Mouse (Mus musculus): Measurements from ENCODE around the gene Zbtb22. TPM values are rescaled to one million over a fixed set of nuclear protein-coding genes. Genes with fewer than 3 reads are reported as not detected.
A peak's percentile ranks its signal among the peaks of the same experiment; 100 is the strongest.
"Not testable (repeated sequence)": the region's sequence is repeated elsewhere in the genome, so short reads cannot be mapped to it uniquely, and the experiment has no call there.

Gene Zbtb22
- polyA plus RNA-seq, 1 experiment from 2014 or later: 16.8 TPM

DNA sequence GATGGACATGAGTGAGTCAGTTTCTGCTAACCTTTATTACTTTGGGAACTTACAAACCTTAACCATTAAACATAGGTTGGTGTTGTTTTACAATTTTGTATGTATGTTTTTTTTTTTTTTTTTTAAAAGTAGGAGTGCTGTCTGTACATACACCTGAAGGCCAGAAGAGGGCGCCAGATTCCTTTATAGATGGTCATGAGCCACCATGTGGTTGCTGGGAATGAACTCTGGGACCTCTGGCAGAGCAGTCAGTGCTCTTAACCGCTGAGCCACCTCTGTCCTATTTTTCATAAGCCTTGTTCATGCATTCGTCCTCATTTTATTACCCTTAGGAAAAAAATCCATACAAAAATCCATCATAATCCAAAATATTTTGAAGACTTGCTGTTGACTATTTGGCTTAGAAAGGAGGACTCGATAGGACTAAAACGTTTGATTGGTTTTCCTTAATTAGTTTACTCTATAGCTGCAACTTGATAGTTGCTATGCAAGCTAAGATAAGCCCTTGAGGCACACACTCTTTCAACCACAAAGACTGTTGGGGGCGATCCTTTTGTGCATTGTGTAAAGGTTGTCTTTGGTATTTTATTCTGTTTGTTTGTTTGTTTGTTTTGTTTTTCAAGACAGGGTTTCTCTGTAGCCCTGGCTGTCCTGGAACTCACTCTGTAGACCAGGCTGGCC lies 18.4 kb upstream of the Zbtb22 start:
- no peak for ATAC-seq (ENCODE audit: low FRiP score)

DNA sequence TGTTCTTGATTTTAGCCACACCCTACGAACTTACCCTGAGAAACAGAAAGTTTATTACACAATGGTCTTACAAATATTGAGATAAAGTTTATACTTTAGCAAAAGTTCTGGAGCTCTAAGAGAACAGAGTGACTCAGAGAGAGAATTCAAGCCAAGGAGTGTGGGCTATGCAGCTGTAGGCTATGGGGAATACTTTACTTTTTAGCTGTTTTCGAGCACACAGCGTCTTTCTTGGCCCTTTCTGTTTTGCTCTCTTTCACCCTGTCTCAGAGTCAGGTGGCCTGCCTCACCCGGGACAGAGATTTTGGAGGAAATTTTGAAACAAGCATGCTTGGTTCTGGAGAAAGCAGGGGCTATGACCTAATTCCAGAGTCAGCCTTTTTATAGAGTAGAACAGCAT lies 17.5 kb upstream of the Zbtb22 start:
- not testable (repeated sequence) for H3K27ac ChIP-seq; ATAC-seq (ENCODE audit: low FRiP score); H3K4me1 ChIP-seq (replicated peaks); H3K9me3 ChIP-seq; H3K4me2 ChIP-seq; H3K9ac ChIP-seq; H3K36me3 ChIP-seq; H3K4me3 ChIP-seq; H3K27me3 ChIP-seq
- 86% methylated on average over 4 of the region's 4 CpGs for WGBS

More for the DNA sequence above, 18.4 kb upstream of the Zbtb22 start:
- no peak overlapping the region for H3K4me2 ChIP-seq
- no peaks in the 10 kb centered on the region for H3K9me3 ChIP-seq
- H3K27ac ChIP-seq: no peak overlapping the region
- no peaks in the 10 kb centered on the region for H3K36me3 ChIP-seq
- 47% methylated on average over 6 of the region's 6 CpGs for WGBS
- H3K27me3 ChIP-seq: 0 out of 2 replicates have a peak, but pooled peaks cover 2% of the 10 kb centered on the region
- H3K4me3 ChIP-seq: no peak overlapping the region
- H3K9ac ChIP-seq: no peak overlapping the region
- H3K4me1 ChIP-seq (replicated peaks): no peaks in the 10 kb centered on the region

- H3K4me2 ChIP-seq: no peak overlapping the region
- H3K9ac ChIP-seq: no peak overlapping the region
- H3K4me3 ChIP-seq: no peak overlapping the region
- no peak for ATAC-seq (ENCODE audit: low FRiP score)
- no peaks in the 10 kb centered on the region for H3K36me3 ChIP-seq
- H3K27me3 ChIP-seq: 0 out of 2 replicates have a peak, but pooled peaks cover 2% of the 10 kb centered on the region
- no peaks in the 10 kb centered on the region for H3K4me1 ChIP-seq (replicated peaks)
- H3K9me3 ChIP-seq: no peaks in the 10 kb centered on the region
- no peak overlapping the region for H3K27ac ChIP-seq
- WGBS: 85% methylated on average over 4 of the region's 4 CpGs
Measured at GRCm38 (mm10) chr17:33899642-33900041, 16.1 kb upstream of the Zbtb22 start.

- H3K27me3 ChIP-seq: no peaks in the 10 kb centered on the region
- no peak for ATAC-seq (ENCODE audit: low FRiP score)
- no peaks in the 10 kb centered on the region for H3K4me1 ChIP-seq (replicated peaks)
- WGBS: 73% methylated on average over 7 of the region's 7 CpGs
- no peaks in the 10 kb centered on the region for H3K9me3 ChIP-seq
- H3K9ac ChIP-seq: no peak overlapping the region
- no peak overlapping the region for H3K4me2 ChIP-seq
- no peak overlapping the region for H3K4me3 ChIP-seq
- H3K27ac ChIP-seq: no peak overlapping the region
- H3K36me3 ChIP-seq: no peaks in the 10 kb centered on the region
Measured at GRCm38 (mm10) chr17:33900281-33900988, 15.3 kb upstream of the Zbtb22 start.

DNA sequence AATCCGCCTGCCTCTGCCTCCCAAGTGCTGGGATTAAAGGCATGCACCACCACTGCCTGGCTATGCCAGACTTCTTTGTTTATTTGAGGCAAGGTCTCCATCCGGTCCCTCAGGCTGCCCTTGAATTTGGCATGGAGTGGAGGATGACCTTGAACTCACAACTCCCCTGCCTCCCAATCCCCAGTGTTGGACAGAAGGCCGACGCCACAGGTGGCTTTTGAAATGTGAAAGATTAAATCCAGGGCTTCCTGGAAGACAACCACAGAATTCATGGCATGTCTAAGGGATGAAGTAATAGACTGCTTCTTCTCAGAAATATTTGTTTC lies 14.8 kb upstream of the Zbtb22 start:
- 82% methylated on average over 4 of the region's 4 CpGs for WGBS

GRCm38 (mm10) chr17:33901653-33902052 lies 14.1 kb upstream of the Zbtb22 start:
- H3K4me1 ChIP-seq (replicated peaks): no peaks in the 10 kb centered on the region
- 68% methylated on average over 4 of the region's 4 CpGs for WGBS
- no peak overlapping the region for H3K4me3 ChIP-seq
- ATAC-seq (ENCODE audit: low FRiP score): no peak
- H3K4me2 ChIP-seq: no peak overlapping the region
- H3K9ac ChIP-seq: no peak overlapping the region
- H3K36me3 ChIP-seq: no peaks in the 10 kb centered on the region
- no peaks in the 10 kb centered on the region for H3K27me3 ChIP-seq
- no peaks in the 10 kb centered on the region for H3K9me3 ChIP-seq
- no peak overlapping the region for H3K27ac ChIP-seq

More for the DNA sequence above, 14.8 kb upstream of the Zbtb22 start:
- Histone ChIP-seq H3K27me3 (no peaks in the 10 kb centered on the region), H3K9ac (no peak overlapping the region), H3K4me1 (replicated peaks) (no peaks in the 10 kb centered on the region), H3K27ac (no peak overlapping the region), H3K9me3 (no peaks in the 10 kb centered on the region), H3K36me3 (no peaks in the 10 kb centered on the region), H3K4me3 (no peak overlapping the region), H3K4me2 (no peak overlapping the region)
- ATAC-seq (ENCODE audit: low FRiP score): no peak

- WGBS: 75% methylated on average over 4 of the region's 4 CpGs
- ATAC-seq (ENCODE audit: low FRiP score): no peak
- no peak overlapping the region for H3K9ac ChIP-seq
- H3K4me1 ChIP-seq (replicated peaks): no peaks in the 10 kb centered on the region
- no peaks in the 10 kb centered on the region for H3K36me3 ChIP-seq
- no peaks in the 10 kb centered on the region for H3K27me3 ChIP-seq
- no peaks in the 10 kb centered on the region for H3K9me3 ChIP-seq
- no peak overlapping the region for H3K27ac ChIP-seq
- no peak overlapping the region for H3K4me3 ChIP-seq
- no peak overlapping the region for H3K4me2 ChIP-seq
Measured at GRCm38 (mm10) chr17:33902079-33902478, 13.6 kb upstream of the Zbtb22 start.

- Histone ChIP-seq H3K27me3 (no peaks in the 10 kb centered on the region), H3K4me3 (no peak overlapping the region), H3K4me2 (no peak overlapping the region), H3K4me1 (replicated peaks) (no peaks in the 10 kb centered on the region), H3K27ac (no peak overlapping the region), H3K9me3 (no peaks in the 10 kb centered on the region), H3K36me3 (no peaks in the 10 kb centered on the region), H3K9ac (no peak overlapping the region)
- WGBS: 87% methylated on average over 7 of the region's 7 CpGs
- no peak for ATAC-seq (ENCODE audit: low FRiP score)
Measured at GRCm38 (mm10) chr17:33902491-33902890, 13.2 kb upstream of the Zbtb22 start.

DNA sequence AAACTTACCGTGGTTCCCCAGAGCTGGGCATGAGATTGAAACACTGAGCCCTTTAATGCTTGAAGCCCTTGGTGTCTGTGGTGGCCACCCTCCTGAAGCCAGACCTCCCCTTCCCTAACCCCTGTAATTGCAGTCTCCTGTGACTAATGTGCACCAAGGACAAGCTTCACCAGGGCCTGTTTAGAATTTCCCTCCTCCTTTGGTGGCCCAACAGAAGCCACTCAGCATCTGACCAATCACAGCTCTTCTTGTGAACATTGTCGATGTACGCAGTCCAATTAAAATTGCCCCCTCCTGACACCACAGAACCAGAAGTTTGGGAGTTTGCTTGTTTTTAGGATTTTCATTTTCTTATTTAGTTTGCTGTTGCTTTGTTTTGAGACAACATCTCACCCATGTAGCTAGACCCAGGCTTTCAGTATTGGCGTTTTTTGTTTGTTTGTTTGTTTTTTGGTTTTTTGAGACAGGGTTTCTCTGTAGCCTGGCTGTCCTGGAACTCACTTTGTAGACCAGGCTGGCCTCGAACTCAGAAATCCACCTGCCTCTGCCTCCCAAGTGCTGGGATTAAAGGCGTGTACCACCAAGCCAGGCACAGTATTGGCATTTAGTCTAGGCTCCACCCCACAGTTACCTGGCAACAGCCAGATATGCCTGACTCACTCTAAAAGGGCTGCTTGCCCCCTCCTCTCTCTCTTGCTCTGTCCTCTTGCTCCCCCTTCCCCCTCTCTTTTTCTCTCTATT lies 11.6 kb upstream of the Zbtb22 start:
- H3K4me3 ChIP-seq; H3K4me2 ChIP-seq; H3K36me3 ChIP-seq; H3K27me3 ChIP-seq; H3K9ac ChIP-seq; H3K27ac ChIP-seq; H3K9me3 ChIP-seq; ATAC-seq (ENCODE audit: low FRiP score); H3K4me1 ChIP-seq (replicated peaks): not testable (repeated sequence)
- WGBS: 76% methylated on average over 6 of the region's 6 CpGs

DNA sequence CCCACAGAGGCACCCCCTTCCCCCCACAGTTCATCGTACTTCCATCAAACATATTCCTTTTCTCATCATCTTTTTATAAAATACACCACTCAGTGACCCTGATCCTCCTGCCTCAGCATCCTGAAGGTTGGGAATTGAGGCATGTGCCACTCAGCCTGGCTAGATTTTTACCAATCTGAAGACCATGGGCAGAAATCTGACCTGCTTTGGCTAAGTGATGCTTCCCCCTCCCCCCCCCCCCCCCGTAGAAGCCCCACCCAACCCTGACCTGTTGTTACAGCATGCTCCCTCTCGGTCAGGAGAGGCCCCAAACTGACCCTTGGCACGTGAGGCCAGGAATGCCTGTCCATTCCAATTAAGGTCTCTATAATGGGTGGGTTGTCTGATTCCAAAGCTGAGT lies 10.9 kb upstream of the Zbtb22 start, which contains the start of gene Platr17:
TSS of gene Platr17 (plus strand) at position 301 of the 400 bp plus-strand sequence.
- WGBS: 15% methylated on average over 4 of the region's 4 CpGs
- H3K27ac ChIP-seq; H3K4me3 ChIP-seq; ATAC-seq (ENCODE audit: low FRiP score); H3K27me3 ChIP-seq; H3K9me3 ChIP-seq; H3K4me2 ChIP-seq; H3K9ac ChIP-seq; H3K36me3 ChIP-seq: not testable (repeated sequence)
- H3K4me1 ChIP-seq (replicated peaks): peaks cover 11% of the 10 kb centered on the region

- peak overlapping the region; percentile 79 for H3K4me3 ChIP-seq
- H3K36me3 ChIP-seq: peaks cover 28% of the 10 kb centered on the region
- no peaks in the 10 kb centered on the region for H3K9me3 ChIP-seq
- WGBS: under 1% methylated on average over 44 of the region's 44 CpGs
- ATAC-seq (ENCODE audit: low FRiP score): peak; percentile 11
- peaks cover 37% of the 10 kb centered on the region for H3K4me1 ChIP-seq (replicated peaks)
- peak overlapping the region; percentile 92 for H3K4me2 ChIP-seq
- H3K27me3 ChIP-seq: no peaks in the 10 kb centered on the region
- H3K9ac ChIP-seq: peak overlapping the region; percentile 84
- H3K27ac ChIP-seq: peak overlapping the region; percentile 95
Measured at GRCm38 (mm10) chr17:33908331-33909076, 7.2 kb upstream of the Zbtb22 start.

Data from hindbrain, embryonic 13.5 days (tissue).